ENCODE assay signal across 8 mouse cellular contexts in genomic region chr12:112679027-112679996, GRCm38 (mm10). TPM values are rescaled to one million over a fixed set of nuclear protein-coding genes. Genes with fewer than 3 reads are reported as not detected.
DNase-seq lines count a peak whose midpoint lies in the region; ATAC-seq and TF ChIP-seq lines count a peak whose summit lies in the region.

No protein-coding gene starts in this region.

- TF ChIP-seq CTCF in testis, adult 2 months (IDR thresholded peaks at IDR 0.05; ENCODE audit: control insufficient read depth, insufficient read depth, insufficient replicate concordance, low read depth, low read length) = no peak
- no peak for TF ChIP-seq CTCF in embryonic fibroblast, embryonic 13.5 days (IDR thresholded peaks at IDR 0.05; ENCODE audit: borderline replicate concordance, insufficient read depth, low read length)

- H3K4me3 ChIP-seq in testis, adult 2 months (ENCODE audit: control insufficient read depth, low read depth, low read length) = peak overlapping the region; percentile 77
- H3K4me3 ChIP-seq in embryonic fibroblast, embryonic 13.5 days (ENCODE audit: insufficient read depth, low read length) = peak overlapping the region; percentile 49
- H3K4me3 ChIP-seq in intestine, embryonic 15.5 days (replicated peaks) = peak overlapping the region; percentile 71
- peak overlapping the region; percentile 72 for H3K4me3 ChIP-seq in lung, embryonic 16.5 days (ENCODE audit: low read length)
- H3K4me3 ChIP-seq in stomach, embryonic 16.5 days (replicated peaks; ENCODE audit: low read length) = peak overlapping the region; percentile 75

- H3K27ac ChIP-seq in testis, adult 2 months (ENCODE audit: control insufficient read depth, insufficient read depth, low read depth, low read length) = no peak overlapping the region
- no peak overlapping the region for H3K27ac ChIP-seq in embryonic fibroblast, embryonic 13.5 days (ENCODE audit: insufficient read depth, low read length)
- peak overlapping the region; percentile 90 for H3K27ac ChIP-seq in intestine, embryonic 15.5 days
- H3K27ac ChIP-seq in lung, embryonic 16.5 days (ENCODE audit: low read length) = peak overlapping the region; percentile 95
- peak overlapping the region; percentile 95 for H3K27ac ChIP-seq in stomach, embryonic 16.5 days (ENCODE audit: low read length)

- H3K9ac ChIP-seq in intestine, embryonic 15.5 days = peak overlapping the region; percentile 70
- peak overlapping the region; percentile 82 for H3K9ac ChIP-seq in lung, embryonic 16.5 days (ENCODE audit: low read length)
- peak overlapping the region; percentile 88 for H3K9ac ChIP-seq in stomach, embryonic 16.5 days (ENCODE audit: low read length)

- no peak; the same call in 1 of the 2 replicates for TF ChIP-seq POLR2A in testis, adult 2 months (IDR thresholded peaks at IDR 0.05; ENCODE audit: control insufficient read depth, low read depth, low read length)
- TF ChIP-seq POLR2A in embryonic fibroblast, embryonic 13.5 days (IDR thresholded peaks at IDR 0.05; ENCODE audit: low read depth, low read length) = no peak

- no peaks in the 10 kb centered on the region for H3K9me3 ChIP-seq in intestine, embryonic 15.5 days
- H3K9me3 ChIP-seq in lung, embryonic 16.5 days (ENCODE audit: control insufficient read depth, low read length) = no peaks in the 10 kb centered on the region
- H3K9me3 ChIP-seq in stomach, embryonic 16.5 days (replicated peaks; ENCODE audit: control insufficient read depth, low read length) = no peaks in the 10 kb centered on the region

- no peaks in the 10 kb centered on the region for H3K36me3 ChIP-seq in testis, adult 2 months (ENCODE audit: control insufficient read depth, insufficient read depth, low read length)
- no peaks in the 10 kb centered on the region for H3K36me3 ChIP-seq in intestine, embryonic 15.5 days
- no peaks in the 10 kb centered on the region for H3K36me3 ChIP-seq in lung, embryonic 16.5 days (ENCODE audit: control insufficient read depth, insufficient read depth, low read length)
- H3K36me3 ChIP-seq in stomach, embryonic 16.5 days (ENCODE audit: control insufficient read depth, insufficient read depth, low read length) = no peaks in the 10 kb centered on the region

- peaks cover 35% of the 10 kb centered on the region for H3K4me1 ChIP-seq in testis, adult 2 months (ENCODE audit: control insufficient read depth, insufficient read depth, low read length)
- H3K4me1 ChIP-seq in embryonic fibroblast, embryonic 13.5 days (ENCODE audit: control insufficient read depth, insufficient read depth, low read length) = no peaks in the 10 kb centered on the region
- peaks cover 42% of the 10 kb centered on the region for H3K4me1 ChIP-seq in intestine, embryonic 15.5 days (replicated peaks)
- peaks cover 32% of the 10 kb centered on the region for H3K4me1 ChIP-seq in lung, embryonic 16.5 days (replicated peaks; ENCODE audit: control insufficient read depth, insufficient read depth, low read length)
- H3K4me1 ChIP-seq in stomach, embryonic 16.5 days (ENCODE audit: control insufficient read depth, insufficient read depth, low read length) = peaks cover 32% of the 10 kb centered on the region

- DNase-seq in testis, postnatal 14 days (ENCODE audit: low spot score) = no peak
- no peak for DNase-seq in left cerebral cortex, adult 11 months (ENCODE audit: low spot score)
- DNase-seq in gastrocnemius, postnatal 25 days = no peak

- WGBS in intestine, embryonic 15.5 days = 5% methylated on average over 74 of the region's 87 CpGs
- 4% methylated on average over 70 of the region's 87 CpGs for WGBS in lung, embryonic 16.5 days
- WGBS in stomach, embryonic 16.5 days = 4% methylated on average over 75 of the region's 87 CpGs

- ATAC-seq in intestine, embryonic 15.5 days = peak; percentile 72
- ATAC-seq in lung, embryonic 16.5 days (ENCODE audit: low read depth) = peak; percentile 69
- ATAC-seq in stomach, embryonic 16.5 days (ENCODE audit: insufficient read depth, low FRiP score) = peak; percentile 71

- peak overlapping the region; percentile 98 for H3K4me2 ChIP-seq in intestine, embryonic 15.5 days (replicated peaks)
- H3K4me2 ChIP-seq in lung, embryonic 16.5 days (ENCODE audit: low read depth, low read length) = peak overlapping the region; percentile 90
- peak overlapping the region; percentile 93 for H3K4me2 ChIP-seq in stomach, embryonic 16.5 days (ENCODE audit: low read depth, low read length)

- no peaks in the 10 kb centered on the region for H3K27me3 ChIP-seq in testis, adult 2 months (ENCODE audit: control insufficient read depth, insufficient read depth, low read length)
- peaks cover 17% of the 10 kb centered on the region for H3K27me3 ChIP-seq in intestine, embryonic 15.5 days (replicated peaks)
- peaks cover 12% of the 10 kb centered on the region; the same call in 1 of the 2 replicates for H3K27me3 ChIP-seq in lung, embryonic 16.5 days (ENCODE audit: control insufficient read depth, insufficient read depth, low read depth, low read length)
- peaks cover 7% of the 10 kb centered on the region for H3K27me3 ChIP-seq in stomach, embryonic 16.5 days (ENCODE audit: control insufficient read depth, insufficient read depth, low read length)

RNA-seq across cellular contexts. Expression of gene Zbtb42, which starts 0.7 kb away (rescaled TPM):
- 49.9 and 55.5 TPM in 2 replicates for polyA plus RNA-seq in testis, adult 2 months (2012; rRNA removed)
- 1.2 and 1.6 TPM in 2 replicates for polyA plus RNA-seq in embryonic fibroblast, embryonic 13.5 days (2011; ENCODE audit: insufficient read length, low read depth, missing spikeins)
- polyA plus RNA-seq in intestine, embryonic 15.5 days (2015; fragmentation: Nextera tagmentation; extraction: Ambion mirVana) = 7.5 and 10.3 TPM in 2 replicates
- polyA plus RNA-seq in lung, embryonic 16.5 days (2015; fragmentation: Nextera tagmentation; extraction: Ambion mirVana) = 11.1 and 11.3 TPM in 2 replicates
- polyA plus RNA-seq in stomach, embryonic 16.5 days (2015; fragmentation: Nextera tagmentation; extraction: Ambion mirVana) = 9.7 and 12.2 TPM in 2 replicates
- total RNA-seq in gastrocnemius, postnatal 25 days (2021) = 1 to 10 TPM; 1.2 to 1.9 TPM

RNA-seq across cellular contexts. Expression of gene Akt1, which starts 4.6 kb away (rescaled TPM):
- 28.3 and 29.1 TPM in 2 replicates for polyA plus RNA-seq in testis, adult 2 months (2012; rRNA removed)
- polyA plus RNA-seq in embryonic fibroblast, embryonic 13.5 days (2011; ENCODE audit: insufficient read length, low read depth, missing spikeins) = 227 and 248 TPM in 2 replicates
- polyA plus RNA-seq in intestine, embryonic 15.5 days (2015; fragmentation: Nextera tagmentation; extraction: Ambion mirVana) = 128 and 141 TPM in 2 replicates
- 42.4 and 43.5 TPM in 2 replicates for polyA plus RNA-seq in lung, embryonic 16.5 days (2015; fragmentation: Nextera tagmentation; extraction: Ambion mirVana)
- polyA plus RNA-seq in stomach, embryonic 16.5 days (2015; fragmentation: Nextera tagmentation; extraction: Ambion mirVana) = 50.7 and 52.8 TPM in 2 replicates
- total RNA-seq in gastrocnemius, postnatal 25 days (2021) = 10 to 100 TPM; 63.5 to 69.7 TPM

RNA-seq across cellular contexts. Expression of gene Siva1, which starts 34.8 kb away (rescaled TPM):
- polyA plus RNA-seq in testis, adult 2 months (2012; rRNA removed) = 36.0 and 41.7 TPM in 2 replicates
- polyA plus RNA-seq in embryonic fibroblast, embryonic 13.5 days (2011; ENCODE audit: insufficient read length, low read depth, missing spikeins) = 89.1 and 93.5 TPM in 2 replicates
- polyA plus RNA-seq in intestine, embryonic 15.5 days (2015; fragmentation: Nextera tagmentation; extraction: Ambion mirVana) = 183 and 225 TPM in 2 replicates
- polyA plus RNA-seq in lung, embryonic 16.5 days (2015; fragmentation: Nextera tagmentation; extraction: Ambion mirVana) = 181 and 206 TPM in 2 replicates
- 152 and 171 TPM in 2 replicates for polyA plus RNA-seq in stomach, embryonic 16.5 days (2015; fragmentation: Nextera tagmentation; extraction: Ambion mirVana)
- total RNA-seq in gastrocnemius, postnatal 25 days (2021) = 10 to 100 TPM; 13.4 to 16.1 TPM

RNA-seq across cellular contexts. Expression of gene Cep170b, which starts 40.9 kb away (rescaled TPM):
- 27.4 and 28.8 TPM in 2 replicates for polyA plus RNA-seq in testis, adult 2 months (2012; rRNA removed)
- polyA plus RNA-seq in embryonic fibroblast, embryonic 13.5 days (2011; ENCODE audit: insufficient read length, low read depth, missing spikeins) = 55.0 and 66.1 TPM in 2 replicates
- 20.1 and 22.4 TPM in 2 replicates for polyA plus RNA-seq in intestine, embryonic 15.5 days (2015; fragmentation: Nextera tagmentation; extraction: Ambion mirVana)
- 13.5 and 15.8 TPM in 2 replicates for polyA plus RNA-seq in lung, embryonic 16.5 days (2015; fragmentation: Nextera tagmentation; extraction: Ambion mirVana)
- 19.8 and 21.9 TPM in 2 replicates for polyA plus RNA-seq in stomach, embryonic 16.5 days (2015; fragmentation: Nextera tagmentation; extraction: Ambion mirVana)
- total RNA-seq in gastrocnemius, postnatal 25 days (2021) = 1 to 10 TPM; 8.8 to 9.1 TPM

RNA-seq across cellular contexts. Expression of gene Adssl1, which starts 59.5 kb away (rescaled TPM):
- polyA plus RNA-seq in testis, adult 2 months (2012; rRNA removed) = 7.9 and 8.9 TPM in 2 replicates
- 2.2 and 4.8 TPM in 2 replicates for polyA plus RNA-seq in embryonic fibroblast, embryonic 13.5 days (2011; ENCODE audit: insufficient read length, low read depth, missing spikeins)
- 2.1 and 2.8 TPM in 2 replicates for polyA plus RNA-seq in intestine, embryonic 15.5 days (2015; fragmentation: Nextera tagmentation; extraction: Ambion mirVana)
- polyA plus RNA-seq in lung, embryonic 16.5 days (2015; fragmentation: Nextera tagmentation; extraction: Ambion mirVana) = 9.4 and 10.3 TPM in 2 replicates
- polyA plus RNA-seq in stomach, embryonic 16.5 days (2015; fragmentation: Nextera tagmentation; extraction: Ambion mirVana) = 2.7 and 10.3 TPM in 2 replicates
- 100 to 1,000 TPM; 887 to 928 TPM for total RNA-seq in gastrocnemius, postnatal 25 days (2021)

Comparison
In these comparisons a context has a peak if more than half of its experiments do, and no peak if none do; other contexts are left out.
1. H3K27ac ChIP-seq: peak in intestine, embryonic 15.5 days (single experiment), lung, embryonic 16.5 days (single experiment) and stomach, embryonic 16.5 days (single experiment); none in testis, adult 2 months (single experiment) and embryonic fibroblast, embryonic 13.5 days (single experiment).
2. Peak in every context shown above with its lines, with median percentiles within 50 percentile points of each other: H3K4me3 ChIP-seq, ATAC-seq, H3K4me2 ChIP-seq and H3K9ac ChIP-seq.